Mouse (Mus musculus) CD4-positive naive resting alpha-beta T cell, adult 57 days (primary cell): ENCODE measurements around the gene Chdh. TPM values are rescaled to one million over a fixed set of nuclear protein-coding genes. Genes with fewer than 3 reads are reported as not detected.

ENCODE experiments used
- total RNA-seq: library from RNA; stranded (reverse); gene quantifications from one replicate; pipeline ENCODE4 v1.2.4, GENCODE M21; 2023

The Chdh gene
- total RNA-seq: 0.77 TPM

DNA sequence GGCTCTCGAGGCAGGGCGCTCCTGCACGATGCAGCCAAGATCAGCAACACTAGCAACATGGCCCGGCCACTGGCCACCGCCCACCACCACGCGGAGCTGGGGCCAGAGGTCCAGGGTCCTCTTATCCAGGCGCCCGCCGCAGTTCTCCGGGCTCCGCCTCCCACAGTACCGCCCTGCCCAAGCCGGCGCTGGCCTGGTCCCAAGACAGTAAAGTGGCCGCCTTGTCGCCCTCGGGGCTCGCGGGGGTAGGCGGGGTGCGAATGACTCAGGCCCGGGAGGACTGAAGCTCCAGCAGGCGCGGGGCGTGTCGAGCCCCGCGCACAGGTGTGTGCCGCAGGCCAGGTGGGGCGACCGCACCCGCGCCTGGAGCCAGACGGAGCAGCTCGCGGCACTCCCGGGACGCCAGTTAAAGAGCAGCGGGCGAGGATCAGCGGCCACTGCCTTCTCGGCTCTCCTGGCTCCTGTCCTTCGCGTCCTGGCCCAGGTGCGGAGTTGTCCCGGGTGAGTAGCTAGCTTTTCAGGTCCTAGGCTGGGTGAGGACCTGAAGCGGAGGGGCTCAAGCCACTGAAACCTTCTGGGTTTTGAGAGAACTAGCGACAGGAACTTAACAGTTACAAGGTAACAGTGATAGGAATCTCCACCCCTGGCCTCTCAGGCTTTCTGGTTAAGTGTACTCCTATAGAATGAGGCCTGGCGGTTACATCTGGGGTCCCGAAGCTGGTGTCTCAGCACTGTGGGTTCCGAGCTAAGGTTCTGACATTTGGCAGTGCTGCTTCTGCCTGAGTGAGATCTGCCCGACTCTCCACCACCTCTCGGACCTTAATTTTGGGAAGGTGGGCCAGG, at the start of gene Chdh, which contains the start of gene Il17rb:
Gene Chdh, plus strand, starts transcription at position 291 of the 843 bp plus-strand sequence.
Gene Il17rb, minus strand, starts transcription at position 164 of the 843 bp plus-strand sequence.

DNA sequence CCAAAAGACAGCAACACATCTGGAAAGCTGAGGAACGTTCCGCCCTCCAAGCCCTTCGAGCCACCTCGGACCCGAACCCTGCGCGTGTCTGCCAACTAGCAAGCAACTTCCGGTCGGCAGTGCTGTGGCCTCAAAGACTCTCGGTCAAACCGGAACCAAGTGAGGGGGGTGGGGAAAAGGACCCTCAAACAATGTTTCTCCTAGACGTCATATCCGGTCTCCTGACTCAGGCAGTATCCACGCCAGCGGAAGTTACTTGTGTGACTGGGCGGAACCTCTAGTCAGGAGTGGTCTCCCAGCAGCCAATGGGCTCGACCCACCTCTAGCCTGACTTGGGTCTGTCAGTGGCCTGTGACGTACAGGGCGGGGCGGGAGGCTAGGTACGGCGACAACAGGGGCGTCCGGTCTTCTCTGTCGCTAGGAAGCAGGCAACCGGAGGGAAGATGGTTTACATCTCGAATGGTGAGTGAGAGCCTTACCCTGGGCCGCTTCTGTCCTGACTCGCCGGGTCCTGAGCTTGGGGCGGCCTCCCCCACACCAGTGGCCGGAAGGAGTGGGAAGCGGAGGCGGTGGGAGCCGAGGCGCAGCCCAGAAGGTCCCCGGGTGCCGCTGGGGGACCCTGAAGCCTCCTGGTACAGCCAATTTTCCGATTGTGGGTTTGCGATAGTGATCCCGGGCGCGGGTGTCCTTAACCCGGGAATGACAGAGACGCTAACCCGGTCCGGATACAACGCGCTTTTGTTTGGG, 40.6 kb upstream of the Chdh start, which contains the start of gene Selenok:
Gene Selenok, plus strand, starts transcription at position 234 of the 747 bp plus-strand sequence.

DNA sequence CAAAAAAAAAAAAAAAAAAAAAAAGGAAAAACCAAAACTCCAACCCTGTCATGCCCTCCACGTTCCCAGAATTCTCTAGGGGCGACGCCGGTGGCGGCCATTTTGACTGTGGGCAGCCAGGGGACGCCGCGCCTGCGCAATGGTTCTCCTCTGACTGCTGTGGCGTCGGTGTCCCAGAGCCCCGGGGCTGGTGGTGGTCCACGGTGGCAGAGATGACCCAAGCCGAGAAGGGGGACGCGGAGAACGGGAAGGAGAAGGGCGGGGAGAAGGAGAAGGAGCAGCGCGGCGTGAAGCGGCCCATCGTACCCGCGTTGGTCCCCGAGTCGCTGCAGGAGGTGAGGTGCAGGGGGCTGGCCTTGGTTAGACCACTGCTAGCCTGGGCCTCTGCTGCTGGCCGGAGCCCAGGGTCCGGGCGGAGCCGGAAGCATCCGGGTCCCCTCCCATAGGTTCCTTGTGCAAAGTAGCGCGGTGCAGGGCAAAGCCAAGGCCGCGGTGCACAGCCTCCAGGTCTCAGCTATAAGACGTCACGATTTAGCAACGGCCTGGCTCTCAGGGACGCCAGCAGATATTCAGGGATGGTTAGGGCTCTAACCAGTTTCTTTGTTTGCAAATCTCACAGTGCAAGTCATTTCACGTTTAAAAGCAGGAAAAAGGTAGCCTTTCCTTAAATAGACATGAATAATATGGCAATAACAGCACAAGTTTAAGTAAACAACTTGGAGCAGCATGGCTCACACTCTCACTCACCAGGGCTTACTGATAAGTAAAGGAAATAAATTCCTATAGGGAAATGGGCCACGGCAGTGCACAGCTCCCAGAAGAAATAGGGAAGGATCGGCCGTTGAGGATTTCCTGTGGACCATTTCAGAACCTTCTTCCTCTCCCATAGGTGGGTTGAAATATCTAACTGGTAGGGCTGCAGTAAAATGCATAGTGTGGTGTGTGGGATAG, 30.3 kb upstream of the Chdh start, which contains the start of gene Actr8:
Gene Actr8, plus strand, starts transcription at position 84 of the 951 bp plus-strand sequence.

Other genes with a start within 250 kb of the Chdh start
- gene Selenok, start 40.7 kb upstream of the Chdh start, total RNA-seq: 164 TPM
- gene Actr8, start 30.7 kb upstream of the Chdh start, total RNA-seq: 58.5 TPM
- gene Il17rb, start 127 bp upstream of the Chdh start, total RNA-seq: 0.38 TPM